Mouse (Mus musculus) myocyte (in vitro differentiated cells): ENCODE data around the gene Gm4871.
"Not testable (repeated sequence)": the region's sequence is repeated elsewhere in the genome, so short reads cannot be mapped to it uniquely, and the experiment has no call there.

Experiments used
- MAX ChIP-seq: IDR thresholded peaks from one replicate; pipeline ENCODE4 v1.6.1; 2011; ENCODE audit warnings: low read depth, mild to moderate bottlenecking, control low read depth
- POLR2A ChIP-seq: IDR thresholded peaks from one replicate; pipeline ENCODE4 v1.6.1; 2011; ENCODE audit warnings: low read depth, mild to moderate bottlenecking, control low read depth, moderate library complexity; ENCODE audit not compliant: insufficient read length

- not testable (repeated sequence) for TF ChIP-seq POLR2A, MAX
Measured at GRCm38 (mm10) chr5:145020254-145020653, 12.3 kb downstream of the Gm4871 start.
